Mouse (Mus musculus) forelimb bud, embryonic 11.5 days (tissue): ENCODE results near the gene Tcl1b5.

Experiments used
- DNase-seq: peaks from one replicate; pipeline ENCODE4 v3.0.0-alpha.2; 2012; ENCODE audit warnings: low read depth, low spot score

Gene Tcl1b5

DNA sequence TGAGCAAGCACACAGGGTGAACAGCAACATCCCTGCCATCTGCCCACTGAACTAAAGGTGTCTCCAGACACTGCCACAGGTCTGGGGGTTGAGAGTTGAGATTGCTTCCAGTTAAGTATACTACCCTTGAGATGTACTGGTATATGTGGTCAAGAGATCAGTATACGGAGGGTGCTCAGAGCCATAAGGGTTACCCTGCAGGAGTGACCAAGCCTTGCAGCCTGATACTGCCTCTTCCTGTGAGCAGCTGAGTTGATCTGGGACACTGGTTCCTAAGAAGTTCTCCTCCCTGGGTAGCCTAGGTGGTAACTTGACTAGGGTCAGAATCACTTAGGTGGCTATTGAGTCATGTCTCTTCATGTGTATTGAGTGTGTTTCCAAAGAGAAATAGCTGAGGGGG lies 32.3 kb downstream of the Tcl1b5 start:
- no peak for DNase-seq

GRCm38 (mm10) chr12:105209231-105209630 lies 33.1 kb downstream of the Tcl1b5 start:
- DNase-seq = no peak

GRCm38 (mm10) chr12:105217101-105217760 lies 41.1 kb downstream of the Tcl1b5 start:
- no peak for DNase-seq

DNA sequence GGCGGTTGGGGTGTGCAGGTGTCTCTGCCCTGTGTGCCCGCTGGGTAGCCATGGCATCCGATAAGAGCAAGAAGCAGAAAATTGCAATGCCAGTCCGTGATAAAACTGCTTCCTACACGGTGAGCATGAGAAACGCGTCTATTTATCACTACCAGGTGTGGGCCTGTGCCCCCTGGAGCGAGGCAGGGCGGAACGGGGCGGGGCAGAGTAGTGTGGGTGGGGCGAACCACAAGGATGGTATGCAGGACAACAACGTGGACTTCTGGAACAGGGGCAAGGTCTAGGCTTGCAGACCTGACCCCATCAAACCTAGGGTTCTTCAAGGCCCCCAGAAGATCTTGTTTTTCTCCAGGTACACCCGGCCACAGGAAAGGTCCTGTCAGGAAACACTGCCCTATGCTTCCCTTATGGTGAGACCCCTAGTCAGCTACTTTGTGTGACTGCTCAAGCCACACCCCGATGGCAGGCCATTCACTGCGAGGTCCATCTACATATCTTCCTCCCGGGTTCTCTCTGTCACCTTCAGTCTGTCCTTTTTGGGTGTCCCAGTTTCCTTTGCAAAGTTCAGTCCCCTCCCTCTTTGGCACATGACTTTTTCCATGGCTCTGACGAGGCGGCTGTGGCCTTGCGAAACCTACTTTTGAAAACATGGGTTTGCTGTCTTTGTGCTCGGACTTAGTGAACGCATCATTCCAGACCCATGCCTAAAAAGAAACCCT lies 46.6 kb downstream of the Tcl1b5 start, which contains the start of gene Tcl1:
TSS of gene Tcl1 (minus strand) at position 193 of the 719 bp plus-strand sequence.
- DNase-seq = no peak

- no peak for DNase-seq
Measured at GRCm38 (mm10) chr12:105224621-105225320, 48.6 kb downstream of the Tcl1b5 start.
